Mouse (Mus musculus) liver, embryonic 11.5 days (tissue): ENCODE measurements around the gene Snorc. TPM values are rescaled to one million over a fixed set of nuclear protein-coding genes. Genes with fewer than 3 reads are reported as not detected.
"Not testable (repeated sequence)": the region's sequence is repeated elsewhere in the genome, so short reads cannot be mapped to it uniquely, and the experiment has no call there.

ENCODE experiments used
- ATAC-seq: fragments of 200-750 bp; cut with Nextera tagmentation; replicated peaks from 2 replicates; pipeline ENCODE4 v1.8.0; 2017; ENCODE audit warnings: moderate number of reproducible peaks, mild to moderate bottlenecking, moderate TSS enrichment, moderate library complexity; ENCODE audit not compliant: low FRiP score
- DNase-seq: peaks from one replicate; pipeline ENCODE4 v3.0.0-alpha.2; 2017; ENCODE audit warnings: low spot score
- H3K27ac ChIP-seq: fragments of 300-500 bp; sonication (generic); 2 replicates; pipeline ENCODE4 v1.5.1; 2014; ENCODE audit warnings: mild to moderate bottlenecking, low read depth, low read length, control low read depth
- H3K27me3 ChIP-seq: fragments of 300-500 bp; sonication (generic); replicated peaks from 2 replicates; pipeline ENCODE4 v1.6.1; 2014; ENCODE audit warnings: low read length, mixed read lengths; ENCODE audit not compliant: control insufficient read depth, insufficient read depth
- H3K36me3 ChIP-seq: fragments of 300-500 bp; sonication (generic); 2 replicates; pipeline ENCODE4 v1.6.1; 2014; ENCODE audit warnings: mild to moderate bottlenecking, low read length, moderate library complexity, mixed read lengths; ENCODE audit not compliant: control insufficient read depth, insufficient read depth
- H3K4me1 ChIP-seq: fragments of 300-500 bp; sonication (generic); replicated peaks from 2 replicates; pipeline ENCODE4 v1.6.1; 2014; ENCODE audit warnings: low read length, mixed read lengths; ENCODE audit not compliant: control insufficient read depth, insufficient read depth
- H3K4me2 ChIP-seq: fragments of 300-500 bp; sonication (generic); 2 replicates; pipeline ENCODE4 v1.6.1; 2014; ENCODE audit warnings: mild to moderate bottlenecking, control low read depth, moderate library complexity
- H3K4me3 ChIP-seq: fragments of 300-500 bp; sonication (generic); 2 replicates; pipeline ENCODE4 v1.5.1; 2014; ENCODE audit warnings: low read depth, low read length, control low read depth
- H3K9ac ChIP-seq: fragments of 300-500 bp; sonication (generic); 2 replicates; pipeline ENCODE4 v1.6.1; 2014; ENCODE audit warnings: low read depth, low read length, control low read depth
- H3K9me3 ChIP-seq: fragments of 300-500 bp; sonication (generic); 2 replicates; pipeline ENCODE4 v1.6.1; 2016; ENCODE audit warnings: low read length, inconsistent platforms, mixed read lengths; ENCODE audit not compliant: control insufficient read depth
- WGBS: fragments of 180-500 bp; shearing (Covaris S2); extraction: QIAGEN DNeasy Blood & Tissue Kit; methylation state at CpG from one replicate; pipeline ENCODE4 v1.1.7; 2014; 5-methylcytosine and 5-hydroxymethylcytosine counted together
- polyA plus RNA-seq: library from polyadenylated mRNA; unstranded; fragments of >200 nt; fragmentation: Nextera tagmentation; extraction: Ambion mirVana; gene quantifications from 2 replicates; pipeline ENCODE4 v1.2.1, GENCODE M21; 2014

Snorc gene
- polyA plus RNA-seq: not detected in 2 replicates

DNA sequence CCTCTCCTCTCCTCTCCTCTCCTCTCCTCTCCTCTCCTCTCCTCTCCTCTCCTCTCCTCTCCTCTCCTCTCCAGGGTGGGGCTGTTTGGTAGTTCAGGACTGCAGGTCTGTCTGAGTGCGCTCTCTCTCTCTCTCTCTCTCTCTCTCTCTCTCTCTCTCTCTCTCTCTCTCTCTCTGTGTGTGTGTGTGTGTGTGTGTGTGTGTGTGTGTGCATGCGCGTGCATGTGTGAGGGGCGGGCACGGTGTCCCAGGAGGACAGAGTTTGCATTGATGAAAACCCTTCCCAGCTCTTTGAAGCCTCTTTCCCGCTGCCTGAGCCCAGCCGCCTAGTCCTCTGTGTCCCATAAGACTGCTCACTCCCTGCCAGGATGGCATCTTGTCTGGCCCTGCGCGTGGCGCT, at the start of gene Snorc:
TSS of gene Snorc (plus strand) at position 301 of the 400 bp plus-strand sequence.
- H3K36me3 ChIP-seq, H3K9me3 ChIP-seq, DNase-seq, H3K4me1 ChIP-seq, H3K4me3 ChIP-seq, ATAC-seq, H3K27ac ChIP-seq, H3K4me2 ChIP-seq, H3K9ac ChIP-seq: not testable (repeated sequence)
- WGBS: 62% methylated on average over 9 of the region's 10 CpGs
- peaks cover 15% of the 10 kb centered on the region for H3K27me3 ChIP-seq

DNA sequence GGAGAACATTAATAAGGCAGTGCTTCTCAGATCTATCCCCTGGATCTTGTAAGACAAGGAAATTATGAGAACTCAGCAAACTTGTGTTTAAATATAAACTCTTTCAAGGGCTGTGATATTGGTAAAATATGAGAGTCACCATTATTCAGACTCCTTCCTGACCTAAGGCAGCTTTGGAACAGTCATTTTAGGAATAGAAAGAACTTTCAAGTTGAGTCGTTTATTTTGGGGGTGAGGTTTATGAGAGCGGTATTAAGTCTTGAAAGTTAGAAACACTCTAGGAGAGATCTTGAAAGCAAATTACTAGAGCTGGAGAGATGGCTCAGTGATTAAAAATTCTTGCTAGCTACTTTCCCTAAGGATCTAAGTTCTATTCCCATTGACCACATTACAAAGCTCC, 34.9 kb upstream of the Snorc start:
- H3K36me3 ChIP-seq: peaks cover 26% of the 10 kb centered on the region

GRCm38 (mm10) chr1:87436583-87436982, 33.5 kb upstream of the Snorc start:
- H3K9me3 ChIP-seq: no peaks in the 10 kb centered on the region
- H3K9ac ChIP-seq: no peak overlapping the region
- no peak overlapping the region for H3K4me3 ChIP-seq
- WGBS: 76% methylated on average over 6 of the region's 6 CpGs
- H3K4me1 ChIP-seq: no peaks in the 10 kb centered on the region
- peaks cover 31% of the 10 kb centered on the region for H3K36me3 ChIP-seq
- H3K27me3 ChIP-seq: no peaks in the 10 kb centered on the region
- H3K27ac ChIP-seq: no peak overlapping the region
- ATAC-seq (no peak), DNase-seq (no peak)
- H3K4me2 ChIP-seq: no peak overlapping the region

More for the DNA sequence above, 34.9 kb upstream of the Snorc start:
- H3K4me3 ChIP-seq: no peak overlapping the region
- no peaks in the 10 kb centered on the region for H3K4me1 ChIP-seq
- H3K27me3 ChIP-seq: no peaks in the 10 kb centered on the region
- DNase-seq (no peak), ATAC-seq (no peak)
- no peak overlapping the region for H3K9ac ChIP-seq
- H3K27ac ChIP-seq: no peak overlapping the region
- no peak overlapping the region for H3K4me2 ChIP-seq
- 95% methylated on average over 2 of the region's 2 CpGs for WGBS
- no peaks in the 10 kb centered on the region for H3K9me3 ChIP-seq

GRCm38 (mm10) chr1:87447183-87448104, 22.6 kb upstream of the Snorc start:
- Histone ChIP-seq H3K9me3 (no peaks in the 10 kb centered on the region), H3K4me3 (no peak overlapping the region), H3K36me3 (peaks cover 29% of the 10 kb centered on the region), H3K27ac (no peak overlapping the region), H3K27me3 (no peaks in the 10 kb centered on the region), H3K9ac (no peak overlapping the region), H3K4me2 (no peak overlapping the region), H3K4me1 (0 out of 2 replicates have a peak, but pooled peaks cover 2% of the 10 kb centered on the region)
- DNase-seq: peak; percentile 38
- ATAC-seq: no peak
- 40% methylated on average over 5 of the region's 5 CpGs for WGBS

GRCm38 (mm10) chr1:87449432-87449831, 20.6 kb upstream of the Snorc start:
- ATAC-seq: no peak
- Histone ChIP-seq H3K27me3 (no peaks in the 10 kb centered on the region), H3K36me3 (peaks cover 26% of the 10 kb centered on the region), H3K4me1 (0 out of 2 replicates have a peak, but pooled peaks cover 2% of the 10 kb centered on the region), H3K9ac (no peak overlapping the region), H3K4me3 (no peak overlapping the region), H3K27ac (no peak overlapping the region), H3K9me3 (no peaks in the 10 kb centered on the region), H3K4me2 (no peak overlapping the region)
- no peak for DNase-seq
- WGBS: 82% methylated on average over 4 of the region's 4 CpGs

GRCm38 (mm10) chr1:87456425-87456824, 13.6 kb upstream of the Snorc start:
- Histone ChIP-seq H3K9me3 (peaks cover 2% of the 10 kb centered on the region; the same call in 1 of the 2 replicates), H3K36me3 (no peaks in the 10 kb centered on the region; the same call in 1 of the 2 replicates), H3K27me3 (no peaks in the 10 kb centered on the region), H3K27ac (no peak overlapping the region), H3K4me3 (no peak overlapping the region), H3K4me2 (no peak overlapping the region), H3K9ac (no peak overlapping the region), H3K4me1 (no peaks in the 10 kb centered on the region)
- WGBS: 100% methylated on average over 1 of the region's 1 CpGs
- DNase-seq (no peak), ATAC-seq (no peak)

DNA sequence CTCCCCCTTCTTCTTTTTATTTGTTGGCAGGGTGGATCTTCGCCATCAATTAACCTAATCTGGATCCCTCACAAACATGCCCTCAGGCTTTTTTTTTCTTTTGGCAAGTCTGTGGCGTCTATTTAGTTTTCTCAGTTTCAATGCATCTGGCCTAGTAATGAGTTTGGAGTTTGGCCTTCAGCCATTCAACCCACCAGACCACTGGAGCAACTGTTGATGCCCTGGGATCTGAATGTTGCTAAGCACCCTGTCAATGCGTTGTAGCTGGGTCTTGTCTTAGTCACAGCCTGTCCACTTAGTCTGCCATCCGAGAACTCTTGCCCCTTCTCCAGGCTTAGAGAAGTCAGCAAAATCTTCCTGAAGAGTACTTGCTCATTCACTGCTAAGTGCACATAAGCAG, 12.0 kb upstream of the Snorc start:
- Histone ChIP-seq H3K27ac (no peak overlapping the region), H3K4me3 (no peak overlapping the region), H3K9me3 (peaks cover 2% of the 10 kb centered on the region; the same call in 1 of the 2 replicates), H3K9ac (no peak overlapping the region), H3K27me3 (no peaks in the 10 kb centered on the region), H3K4me2 (no peak overlapping the region), H3K4me1 (no peaks in the 10 kb centered on the region), H3K36me3 (no peaks in the 10 kb centered on the region; the same call in 1 of the 2 replicates)
- WGBS: 90% methylated on average over 4 of the region's 4 CpGs
- DNase-seq (no peak), ATAC-seq (no peak)

DNA sequence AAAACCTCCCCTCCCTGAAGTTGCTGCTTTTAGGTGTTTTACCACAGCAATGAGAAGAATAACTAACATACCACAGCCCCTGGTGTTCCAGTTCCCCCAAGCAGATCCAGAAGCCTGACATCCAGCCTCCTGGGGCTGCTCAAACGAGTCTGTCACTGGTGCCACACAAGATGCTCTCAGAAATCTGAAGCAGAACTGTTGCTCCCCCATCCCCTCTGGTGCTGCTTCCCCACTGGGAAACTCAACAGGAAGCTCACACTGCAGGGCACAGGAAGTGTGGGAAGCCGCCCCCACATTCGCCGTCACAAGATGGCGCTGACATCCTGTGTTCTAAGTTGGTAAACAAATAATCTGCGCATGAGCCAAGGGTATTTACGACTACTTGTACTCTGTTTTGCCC, 10.2 kb upstream of the Snorc start:
- H3K9ac ChIP-seq, H3K4me1 ChIP-seq, ATAC-seq, H3K27ac ChIP-seq, H3K36me3 ChIP-seq, DNase-seq, H3K27me3 ChIP-seq, H3K9me3 ChIP-seq, H3K4me2 ChIP-seq, H3K4me3 ChIP-seq: not testable (repeated sequence)
- WGBS: 88% methylated on average over 5 of the region's 7 CpGs

DNA sequence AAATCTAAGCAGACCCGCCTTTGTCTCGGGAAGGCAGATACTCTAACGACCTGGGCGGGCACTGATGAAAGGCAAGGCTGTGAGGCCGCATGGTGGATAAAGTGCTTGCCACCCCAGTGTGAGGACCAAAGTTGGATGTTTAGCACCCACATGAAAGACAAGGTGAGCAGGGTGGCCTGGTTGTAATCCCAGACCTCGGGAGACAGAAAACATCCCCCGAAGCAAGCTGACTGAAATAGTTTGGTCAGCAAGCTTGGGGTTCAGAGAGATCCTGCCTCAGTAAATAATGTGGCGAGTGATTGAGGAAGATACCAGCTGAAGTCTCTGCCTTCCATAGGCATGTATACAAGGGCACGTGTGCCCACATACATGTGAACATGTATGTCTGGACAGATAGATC, 2.6 kb upstream of the Snorc start:
- H3K9me3 ChIP-seq: no peaks in the 10 kb centered on the region
- no peaks in the 10 kb centered on the region for H3K27me3 ChIP-seq
- no peak overlapping the region for H3K4me2 ChIP-seq
- H3K9ac ChIP-seq: no peak overlapping the region
- H3K27ac ChIP-seq: no peak overlapping the region
- DNase-seq: no peak
- ATAC-seq: no peak
- H3K36me3 ChIP-seq: no peaks in the 10 kb centered on the region
- H3K4me1 ChIP-seq: no peaks in the 10 kb centered on the region
- 73% methylated on average over 9 of the region's 9 CpGs for WGBS
- no peak overlapping the region for H3K4me3 ChIP-seq
